Mouse (Mus musculus) limb, embryonic 14.5 days (tissue): ENCODE results near the gene Mrs2. TPM values are rescaled to one million over a fixed set of nuclear protein-coding genes. Genes with fewer than 3 reads are reported as not detected.
A peak's percentile ranks its signal among the peaks of the same experiment; 100 is the strongest.

Experiments
- ATAC-seq: fragments of 200-750 bp; cut with Nextera tagmentation; 2 replicates; pipeline ENCODE4 v1.8.0; 2017; ENCODE audit warnings: low read depth, moderate number of reproducible peaks, moderate TSS enrichment; ENCODE audit not compliant: low FRiP score
- DNase-seq: peaks from one replicate; pipeline ENCODE4 v3.0.0-alpha.2; 2015; ENCODE audit warnings: low spot score
- H3K27ac ChIP-seq: fragments of 300-500 bp; sonication (generic); replicated peaks from 2 replicates; pipeline ENCODE4 v1.5.1; 2014; ENCODE audit warnings: low read depth, mild to moderate bottlenecking, low read length, moderate library complexity, mixed read lengths
- H3K27me3 ChIP-seq: fragments of 300-500 bp; sonication (generic); 2 replicates; pipeline ENCODE4 v1.6.1; 2014; ENCODE audit warnings: low read length, mixed read lengths; ENCODE audit not compliant: control insufficient read depth, insufficient read depth
- H3K36me3 ChIP-seq: fragments of 300-500 bp; sonication (generic); 2 replicates; pipeline ENCODE4 v1.6.1; 2014; ENCODE audit warnings: mild to moderate bottlenecking, low read length, moderate library complexity, mixed read lengths; ENCODE audit not compliant: control insufficient read depth, insufficient read depth
- H3K4me1 ChIP-seq: fragments of 300-500 bp; sonication (generic); 2 replicates; pipeline ENCODE4 v1.6.1; 2014; ENCODE audit warnings: antibody characterized with exemption, low read length, mixed read lengths; ENCODE audit not compliant: control insufficient read depth, insufficient read depth
- H3K4me2 ChIP-seq: fragments of 300-500 bp; sonication (generic); replicated peaks from 2 replicates; pipeline ENCODE4 v1.6.1; 2014; ENCODE audit warnings: low read depth, mild to moderate bottlenecking, low read length, moderate library complexity; ENCODE audit not compliant: severe bottlenecking
- H3K4me3 ChIP-seq: fragments of 300-500 bp; sonication (generic); replicated peaks from 2 replicates; pipeline ENCODE4 v1.5.1; 2014; ENCODE audit warnings: low read length
- H3K9ac ChIP-seq: fragments of 300-500 bp; sonication (generic); 2 replicates; pipeline ENCODE4 v1.6.1; 2014; ENCODE audit warnings: mild to moderate bottlenecking, low read depth, low read length, moderate library complexity; ENCODE audit not compliant: severe bottlenecking
- H3K9me3 ChIP-seq: fragments of 300-500 bp; sonication (generic); 2 replicates; pipeline ENCODE4 v1.6.1; 2016; ENCODE audit warnings: low read length; ENCODE audit not compliant: control insufficient read depth
- POLR2A ChIP-seq: fragments of 200-500 bp; IDR thresholded peaks from 2 replicates; pipeline ENCODE4 v1.8.0; 2012; ENCODE audit warnings: inconsistent platforms, mild to moderate bottlenecking, moderate library complexity, borderline replicate concordance; ENCODE audit not compliant: insufficient read depth, insufficient read length; ENCODE audit errors: extremely low read depth
- WGBS: fragments of 180-500 bp; shearing (Covaris S2); extraction: QIAGEN DNeasy Blood & Tissue Kit; methylation state at CpG from one replicate; pipeline ENCODE4 v1.1.7; 2014; 5-methylcytosine and 5-hydroxymethylcytosine counted together
- polyA plus RNA-seq, 2 experiments: library from polyadenylated mRNA; depleted of rRNA in 1 of 2; stranded (reverse) in 1 of 2; unstranded in 1 of 2; fragments of >200 nt; fragmentation: Nextera tagmentation in 1 of 2; extraction: Ambion mirVana in 1 of 2; gene quantifications; 2 replicates each; pipeline versions ENCODE4 v1.2.1 to v1.2.3; 2012 to 2014

Gene Mrs2
- 22.9 and 28.4 TPM in 2 replicates for polyA plus RNA-seq (2012; rRNA removed)
- 15.1 and 17.6 TPM in 2 replicates for polyA plus RNA-seq (2014; fragmentation: Nextera tagmentation; extraction: Ambion mirVana)

GRCm38 (mm10) chr13:25019793-25020539, at the start of gene Mrs2:
Gene Mrs2 (minus strand): TSS chr13:25020379.
- no peaks in the 10 kb centered on the region for H3K9me3 ChIP-seq
- H3K27ac ChIP-seq = peak within 1 kb of the TSS; percentile 55; the same call in 1 of the 2 replicates
- no peaks in the 10 kb centered on the region for H3K27me3 ChIP-seq
- peak within 1 kb of the TSS; percentile 87 for H3K4me3 ChIP-seq
- ATAC-seq = peak; percentile 93
- peak within 1 kb of the TSS; percentile 83 for H3K4me2 ChIP-seq
- H3K36me3 ChIP-seq = peaks cover 10% of the 10 kb centered on the region
- H3K9ac ChIP-seq = peak within 1 kb of the TSS; percentile 88
- TF ChIP-seq POLR2A = peak; percentile 85; the same call in 1 of the 2 replicates
- WGBS = under 1% methylated on average over 51 of the region's 84 CpGs
- H3K4me1 ChIP-seq = peaks cover 16% of the 10 kb centered on the region
- peak; percentile 80 for DNase-seq

GRCm38 (mm10) chr13:25069765-25070164, 49.6 kb upstream of the Mrs2 start:
- H3K36me3 ChIP-seq = no peaks in the 10 kb centered on the region
- no peak overlapping the region for H3K27ac ChIP-seq
- no peaks in the 10 kb centered on the region for H3K9me3 ChIP-seq
- no peaks in the 10 kb centered on the region for H3K27me3 ChIP-seq
- TF ChIP-seq POLR2A = no peak
- H3K4me2 ChIP-seq = no peak overlapping the region
- WGBS = 88% methylated on average over 4 of the region's 4 CpGs
- ATAC-seq (no peak), DNase-seq (no peak)
- H3K9ac ChIP-seq = no peak overlapping the region
- H3K4me3 ChIP-seq = no peak overlapping the region
- no peaks in the 10 kb centered on the region for H3K4me1 ChIP-seq

- Histone ChIP-seq H3K27me3 (no peaks in the 10 kb centered on the region), H3K36me3 (no peaks in the 10 kb centered on the region), H3K9me3 (no peaks in the 10 kb centered on the region), H3K4me3 (no peak overlapping the region), H3K27ac (no peak overlapping the region), H3K9ac (no peak overlapping the region), H3K4me1 (no peaks in the 10 kb centered on the region), H3K4me2 (no peak overlapping the region)
- TF ChIP-seq POLR2A = no peak
- WGBS = 54% methylated on average over 4 of the region's 4 CpGs
- DNase-seq (no peak), ATAC-seq (no peak)
Measured at GRCm38 (mm10) chr13:25067183-25067582, 47.0 kb upstream of the Mrs2 start.

GRCm38 (mm10) chr13:25066659-25067058, 46.5 kb upstream of the Mrs2 start:
- no peak for TF ChIP-seq POLR2A
- no peaks in the 10 kb centered on the region for H3K9me3 ChIP-seq
- no peaks in the 10 kb centered on the region for H3K36me3 ChIP-seq
- no peak overlapping the region for H3K27ac ChIP-seq
- no peak overlapping the region for H3K9ac ChIP-seq
- H3K4me1 ChIP-seq = no peaks in the 10 kb centered on the region
- DNase-seq (no peak), ATAC-seq (no peak)
- H3K27me3 ChIP-seq = no peaks in the 10 kb centered on the region
- no peak overlapping the region for H3K4me2 ChIP-seq
- no peak overlapping the region for H3K4me3 ChIP-seq
- WGBS = 96% methylated on average over 2 of the region's 2 CpGs

GRCm38 (mm10) chr13:25055873-25056667, 35.9 kb upstream of the Mrs2 start, which contains the start of gene Dcdc2a:
Gene Dcdc2a (plus strand): TSS chr13:25056004.
- ATAC-seq (peak; percentile 63; the same call in 1 of the 2 replicates), DNase-seq (peak; percentile 16)
- TF ChIP-seq POLR2A = no peak
- peaks cover 7% of the 10 kb centered on the region; the same call in 1 of the 2 replicates for H3K4me1 ChIP-seq
- peak within 1 kb of the TSS; percentile 88 for H3K4me2 ChIP-seq
- H3K4me3 ChIP-seq = peak within 1 kb of the TSS; percentile 46
- WGBS = 4% methylated on average over 57 of the region's 63 CpGs
- H3K9me3 ChIP-seq = no peaks in the 10 kb centered on the region
- peaks cover 31% of the 10 kb centered on the region for H3K27me3 ChIP-seq
- no peaks in the 10 kb centered on the region for H3K36me3 ChIP-seq
- peak within 1 kb of the TSS; percentile 46 for H3K9ac ChIP-seq
- no peak within 1 kb of the TSS for H3K27ac ChIP-seq
